Mouse (Mus musculus): ENCODE measurements at regions not wholly inside any gene's neighbourhood (a gene's known extent, or its start where the extent isn't known, plus 50 kb on each side); places are given as distances from the start of the nearest gene placed in this dataset.

DNA sequence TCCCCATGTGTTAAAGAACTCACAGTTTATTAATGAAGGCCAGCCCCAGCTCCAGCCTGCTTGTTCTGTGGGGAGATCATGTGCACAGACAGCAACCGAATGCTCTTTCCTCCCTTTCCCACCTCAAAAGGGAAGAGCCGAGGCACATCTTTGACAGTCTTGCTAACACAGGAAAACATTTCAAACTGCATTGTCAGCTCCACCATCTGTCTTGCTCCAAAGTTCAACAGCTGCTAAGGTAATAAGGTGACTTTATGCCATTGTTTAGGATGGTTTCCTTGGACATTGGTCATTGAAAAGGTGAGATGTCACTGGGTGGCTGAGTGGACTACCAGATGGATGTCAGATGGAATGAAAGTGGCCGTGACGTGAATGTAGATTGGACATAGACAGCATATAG is 58.0 kb upstream of the Cep85l start:
- no peak for TF ChIP-seq EP300 (IDR thresholded peaks at IDR 0.05; ENCODE audit: low read depth)
- no peak for TF ChIP-seq CTCF (IDR thresholded peaks at IDR 0.05; ENCODE audit: low read depth)
- no peak overlapping the region for H3K9ac ChIP-seq (replicated peaks)
- H3K27me3 ChIP-seq (ENCODE audit: insufficient read depth, low read length) = no peaks in the 10 kb centered on the region
- no peak for DNase-seq
- H3K4me3 ChIP-seq (ENCODE audit: low read depth, low read length) = no peak overlapping the region
- 56% methylated on average over 4 of the region's 4 CpGs for WGBS (ENCODE audit: insufficient replicate concordance)
- H3K4me1 ChIP-seq (ENCODE audit: insufficient read depth) = peaks cover 20% of the 10 kb centered on the region
- no peak overlapping the region for H3K4me2 ChIP-seq (ENCODE audit: low read depth, low read length)
- no peak overlapping the region for H3K27ac ChIP-seq (ENCODE audit: low read depth)
- no peaks in the 10 kb centered on the region for H3K9me3 ChIP-seq (ENCODE audit: low read length)
- ATAC-seq = no peak
- no peaks in the 10 kb centered on the region for H3K36me3 ChIP-seq (replicated peaks; ENCODE audit: insufficient read depth, low read length)

DNA sequence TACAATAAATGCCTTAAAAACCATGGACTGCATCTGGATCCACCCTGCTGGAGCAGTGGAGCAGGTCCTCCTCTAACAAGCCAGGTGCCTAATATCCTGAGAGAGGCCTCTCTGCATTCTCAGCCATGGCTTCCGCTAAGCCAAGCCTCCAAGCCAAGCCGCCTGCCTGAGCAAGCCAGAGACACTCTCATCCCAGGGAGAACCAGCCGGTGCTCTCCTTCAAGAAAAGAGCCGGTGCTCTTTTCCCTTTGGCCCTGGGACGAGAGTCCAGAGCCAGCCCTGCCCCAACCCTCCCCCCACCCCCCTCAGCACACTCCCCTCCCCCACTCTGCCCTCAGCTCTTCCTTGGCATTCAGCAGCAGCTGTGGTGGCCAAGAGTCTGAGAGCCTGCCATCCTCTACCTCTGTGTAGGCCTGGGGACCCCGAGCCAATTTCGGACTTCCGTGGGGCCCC is 56.3 kb upstream of the Cep85l start:
- H3K27ac ChIP-seq (ENCODE audit: low read depth) = peak overlapping the region; percentile 53

DNA sequence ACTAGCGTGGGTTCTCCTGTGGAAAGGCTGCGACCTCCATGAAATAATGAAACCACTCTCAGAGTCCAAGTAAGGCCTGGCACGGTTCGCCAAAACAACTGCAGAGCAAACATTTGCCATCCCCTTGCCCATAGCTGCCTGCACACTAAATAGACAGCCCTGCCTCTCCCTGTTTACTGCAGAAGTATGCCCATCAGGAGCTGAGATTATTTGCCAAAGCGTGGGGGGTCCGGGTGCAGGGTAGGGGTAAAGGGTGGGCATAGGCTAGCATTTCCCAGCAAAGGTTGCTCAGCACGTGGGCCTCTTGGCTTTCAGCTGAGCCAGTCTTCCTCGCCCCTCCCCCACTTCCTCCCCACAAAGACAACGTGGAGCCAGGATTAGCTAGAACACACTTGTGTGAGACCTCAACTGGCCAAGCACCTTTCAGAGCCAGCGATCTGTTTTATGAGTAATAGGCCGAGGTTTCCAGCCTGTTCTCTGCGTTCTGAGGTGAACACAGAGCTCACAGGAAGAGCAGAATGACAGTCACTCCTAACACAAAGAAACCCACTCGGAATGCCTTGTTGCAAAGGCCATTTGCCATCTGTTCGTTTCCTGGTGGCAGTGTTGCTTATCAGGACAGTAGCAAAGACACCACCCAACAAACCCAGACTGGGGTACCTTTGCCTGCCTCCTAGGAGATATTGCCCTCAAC is 55.6 kb upstream of the Cep85l start:
- H3K9me3 ChIP-seq (ENCODE audit: low read length) = no peaks in the 10 kb centered on the region
- no peak for TF ChIP-seq CTCF (IDR thresholded peaks at IDR 0.05; ENCODE audit: low read depth)
- TF ChIP-seq EP300 (IDR thresholded peaks at IDR 0.05; ENCODE audit: low read depth) = peak; percentile 71
- WGBS (ENCODE audit: insufficient replicate concordance) = 42% methylated on average over 14 of the region's 14 CpGs
- peak overlapping the region; percentile 47 for H3K4me2 ChIP-seq (ENCODE audit: low read depth, low read length)
- no peaks in the 10 kb centered on the region for H3K27me3 ChIP-seq (ENCODE audit: insufficient read depth, low read length)
- no peaks in the 10 kb centered on the region for H3K36me3 ChIP-seq (replicated peaks; ENCODE audit: insufficient read depth, low read length)
- H3K4me3 ChIP-seq (ENCODE audit: low read depth, low read length) = no peak overlapping the region
- DNase-seq (peak; percentile 56), ATAC-seq (peak; percentile 80)
- peak overlapping the region; percentile 16 for H3K9ac ChIP-seq (replicated peaks)
- H3K4me1 ChIP-seq (ENCODE audit: insufficient read depth) = peaks cover 20% of the 10 kb centered on the region
- peak overlapping the region; percentile 53 for H3K27ac ChIP-seq (ENCODE audit: low read depth)

More for the DNA sequence above, 56.3 kb upstream of the Cep85l start:
- Histone ChIP-seq H3K36me3 (replicated peaks; ENCODE audit: insufficient read depth, low read length) (no peaks in the 10 kb centered on the region), H3K4me1 (ENCODE audit: insufficient read depth) (peaks cover 20% of the 10 kb centered on the region), H3K9ac (replicated peaks) (no peak overlapping the region), H3K4me2 (ENCODE audit: low read depth, low read length) (no peak overlapping the region), H3K9me3 (ENCODE audit: low read length) (no peaks in the 10 kb centered on the region), H3K27me3 (ENCODE audit: insufficient read depth, low read length) (no peaks in the 10 kb centered on the region), H3K4me3 (ENCODE audit: low read depth, low read length) (no peak overlapping the region)
- TF ChIP-seq CTCF (IDR thresholded peaks at IDR 0.05; ENCODE audit: low read depth) = no peak
- TF ChIP-seq EP300 (IDR thresholded peaks at IDR 0.05; ENCODE audit: low read depth) = no peak
- DNase-seq = no peak
- peak; percentile 22; the same call in 1 of the 2 replicates for ATAC-seq
- WGBS (ENCODE audit: insufficient replicate concordance) = 78% methylated on average over 8 of the region's 8 CpGs

GRCm38 (mm10) chr10:53434376-53435171 is 54.8 kb upstream of the Cep85l start:
- Histone ChIP-seq H3K27ac (ENCODE audit: low read depth) (peak overlapping the region; percentile 53), H3K9ac (replicated peaks) (peak overlapping the region; percentile 16), H3K4me1 (ENCODE audit: insufficient read depth) (peaks cover 20% of the 10 kb centered on the region), H3K4me3 (ENCODE audit: low read depth, low read length) (no peak overlapping the region), H3K4me2 (ENCODE audit: low read depth, low read length) (peak overlapping the region; percentile 47), H3K36me3 (replicated peaks; ENCODE audit: insufficient read depth, low read length) (no peaks in the 10 kb centered on the region), H3K27me3 (ENCODE audit: insufficient read depth, low read length) (no peaks in the 10 kb centered on the region), H3K9me3 (ENCODE audit: low read length) (no peaks in the 10 kb centered on the region)
- DNase-seq (no peak), ATAC-seq (peak; percentile 33; the same call in 1 of the 2 replicates)
- TF ChIP-seq EP300 (IDR thresholded peaks at IDR 0.05; ENCODE audit: low read depth) (no peak), CTCF (IDR thresholded peaks at IDR 0.05; ENCODE audit: low read depth) (no peak)
- WGBS (ENCODE audit: insufficient replicate concordance) = 57% methylated on average over 13 of the region's 13 CpGs

GRCm38 (mm10) chr10:53432794-53433193 is 53.0 kb upstream of the Cep85l start:
- Histone ChIP-seq H3K27ac (ENCODE audit: low read depth) (no peak overlapping the region), H3K4me1 (ENCODE audit: insufficient read depth) (peaks cover 18% of the 10 kb centered on the region), H3K9me3 (ENCODE audit: low read length) (no peaks in the 10 kb centered on the region), H3K36me3 (replicated peaks; ENCODE audit: insufficient read depth, low read length) (no peaks in the 10 kb centered on the region), H3K4me2 (ENCODE audit: low read depth, low read length) (no peak overlapping the region), H3K4me3 (ENCODE audit: low read depth, low read length) (no peak overlapping the region), H3K9ac (replicated peaks) (no peak overlapping the region), H3K27me3 (ENCODE audit: insufficient read depth, low read length) (no peaks in the 10 kb centered on the region)
- no peak for DNase-seq
- no peak for ATAC-seq
- TF ChIP-seq CTCF (IDR thresholded peaks at IDR 0.05; ENCODE audit: low read depth) = no peak
- TF ChIP-seq EP300 (IDR thresholded peaks at IDR 0.05; ENCODE audit: low read depth) = no peak
- 76% methylated on average over 2 of the region's 2 CpGs for WGBS (ENCODE audit: insufficient replicate concordance)
